Mouse (Mus musculus) MEL (cell line): ENCODE measurements around the gene Cotl1. TPM values are rescaled to one million over a fixed set of nuclear protein-coding genes. Genes with fewer than 3 reads are reported as not detected.
A peak's percentile ranks its signal among the peaks of the same experiment; 100 is the strongest.

Experiments
- DNase-seq: peaks from one replicate; pipeline ENCODE4 v3.0.0; 2011; ENCODE audit warnings: low read depth, low spot score
- H3K27ac ChIP-seq: 2 replicates; pipeline ENCODE4 v1.5.1; 2012; ENCODE audit warnings: low read depth, mild to moderate bottlenecking, control low read depth, low read length, moderate library complexity; ENCODE audit not compliant: control insufficient read depth
- H3K27me3 ChIP-seq, 2 experiments: fragments of 150-350 bp in 1 of 2; sonication (generic) in 1 of 2; 2 replicates each; pipeline ENCODE4 v1.6.1; 2012; ENCODE audit warnings: low read length in 2 of 2, mild to moderate bottlenecking in 2 of 2, improper control_type of control experiment in 1 of 2, moderate library complexity in 1 of 2; ENCODE audit not compliant: insufficient read depth in 2 of 2, control insufficient read depth in 1 of 2
- H3K36me3 ChIP-seq, 2 experiments: 2 replicates each; pipeline ENCODE4 v1.6.1; 2012 to 2014; ENCODE audit warnings: low read length in 2 of 2, improper control_type of control experiment in 1 of 2, inconsistent platforms in 1 of 2, mild to moderate bottlenecking in 1 of 2; ENCODE audit not compliant: insufficient read depth in 2 of 2, control insufficient read depth in 1 of 2
- H3K4me1 ChIP-seq, 2 experiments: fragments of 150-350 bp in 1 of 2; sonication (generic) in 1 of 2; 2 replicates each; pipeline ENCODE4 v1.6.1; 2012; ENCODE audit warnings: low read length in 2 of 2, improper control_type of control experiment in 1 of 2, mild to moderate bottlenecking in 1 of 2; ENCODE audit not compliant: insufficient read depth in 2 of 2, control insufficient read depth in 1 of 2
- H3K4me3 ChIP-seq, 2 experiments: fragments of 150-350 bp in 1 of 2; sonication (generic) in 1 of 2; 2 replicates each; pipeline ENCODE4 v1.5.1; 2012; ENCODE audit warnings: low read depth in 2 of 2, low read length in 2 of 2, mild to moderate bottlenecking in 2 of 2, moderate library complexity in 2 of 2, control low read depth in 1 of 2, improper control_type of control experiment in 1 of 2; ENCODE audit not compliant: control insufficient read depth in 1 of 2, insufficient read depth in 1 of 2
- H3K79me2 ChIP-seq: 2 replicates; pipeline ENCODE4 v1.6.1; 2012; ENCODE audit warnings: mild to moderate bottlenecking, low read length, moderate library complexity; ENCODE audit not compliant: control insufficient read depth, poor library complexity, insufficient read depth
- H3K9ac ChIP-seq: 2 replicates; pipeline ENCODE4 v1.6.1; 2012; ENCODE audit warnings: low read depth, mild to moderate bottlenecking, control low read depth, low read length, moderate library complexity; ENCODE audit not compliant: control insufficient read depth, poor library complexity, severe bottlenecking
- H3K9me3 ChIP-seq: fragments of 150-350 bp; sonication (generic); replicated peaks from 2 replicates; pipeline ENCODE4 v1.6.1; 2012; ENCODE audit warnings: mild to moderate bottlenecking, low read length, improper control_type of control experiment, moderate library complexity; ENCODE audit not compliant: insufficient read depth
- BHLHE40 ChIP-seq: IDR thresholded peaks from 2 replicates; pipeline ENCODE4 v1.6.1; 2012; ENCODE audit warnings: low read depth, mild to moderate bottlenecking, inconsistent platforms, low read length, improper control_type of control experiment, borderline replicate concordance
- CHD1 ChIP-seq: IDR thresholded peaks from 2 replicates; pipeline ENCODE4 v1.6.1; 2012; ENCODE audit warnings: low read depth, mild to moderate bottlenecking, inconsistent platforms, low read length, improper control_type of control experiment
- CHD2 ChIP-seq: IDR thresholded peaks from 2 replicates; pipeline ENCODE4 v1.6.1; 2011; ENCODE audit warnings: low read length, improper control_type of control experiment
- ELF1 ChIP-seq: IDR thresholded peaks from 2 replicates; pipeline ENCODE4 v1.6.1; 2014; ENCODE audit warnings: low read depth, mild to moderate bottlenecking, inconsistent platforms, low read length, improper control_type of control experiment, moderate library complexity
- ETS1 ChIP-seq: IDR thresholded peaks from 2 replicates; pipeline ENCODE4 v1.6.1; 2012; ENCODE audit warnings: low read depth, mild to moderate bottlenecking, inconsistent platforms, low read length, improper control_type of control experiment, moderate library complexity
- GABPA ChIP-seq: IDR thresholded peaks from 2 replicates; pipeline ENCODE4 v1.6.1; 2012; ENCODE audit warnings: low read depth, mild to moderate bottlenecking, inconsistent platforms, low read length, improper control_type of control experiment, moderate library complexity
- MAX ChIP-seq: IDR thresholded peaks from 2 replicates; pipeline ENCODE4 v1.6.1; 2011; ENCODE audit warnings: low read length, improper control_type of control experiment
- MAZ ChIP-seq: IDR thresholded peaks from 2 replicates; pipeline ENCODE4 v1.6.1; 2012; ENCODE audit warnings: low read depth, mild to moderate bottlenecking, inconsistent platforms, low read length, improper control_type of control experiment
- MEF2A ChIP-seq: IDR thresholded peaks from 2 replicates; pipeline ENCODE4 v1.6.1; 2014; ENCODE audit warnings: low read depth, mild to moderate bottlenecking, inconsistent platforms, low read length, improper control_type of control experiment; ENCODE audit not compliant: poor library complexity, insufficient replicate concordance, severe bottlenecking; ENCODE audit errors: extremely low read depth
- MXI1 ChIP-seq: IDR thresholded peaks from 2 replicates; pipeline ENCODE4 v1.6.1; 2011; ENCODE audit warnings: mild to moderate bottlenecking, low read depth, low read length, improper control_type of control experiment
- POLR2AphosphoS2 ChIP-seq: IDR thresholded peaks from 2 replicates; pipeline ENCODE4 v1.6.1; 2011; ENCODE audit warnings: low read length, improper control_type of control experiment
- TAL1 ChIP-seq: IDR thresholded peaks from 2 replicates; pipeline ENCODE4 v1.6.1; 2012; ENCODE audit warnings: mild to moderate bottlenecking, inconsistent platforms, low read length, moderate library complexity, mixed read lengths
- TBP ChIP-seq: IDR thresholded peaks from 2 replicates; pipeline ENCODE4 v1.8.0; 2011; ENCODE audit warnings: low read depth, low read length, improper control_type of control experiment
- TCF12 ChIP-seq: IDR thresholded peaks from 2 replicates; pipeline ENCODE4 v1.6.1; 2014; ENCODE audit warnings: low read depth, mild to moderate bottlenecking, inconsistent platforms, low read length, improper control_type of control experiment, moderate library complexity
- UBTF ChIP-seq: IDR thresholded peaks from 2 replicates; pipeline ENCODE4 v1.6.1; 2012; ENCODE audit warnings: low read depth, mild to moderate bottlenecking, inconsistent platforms, low read length, improper control_type of control experiment, moderate library complexity, borderline replicate concordance; ENCODE audit not compliant: insufficient read depth
- USF1 ChIP-seq: IDR thresholded peaks from 2 replicates; pipeline ENCODE4 v1.6.1; 2014; ENCODE audit warnings: low read depth, mild to moderate bottlenecking, inconsistent platforms, low read length, improper control_type of control experiment, moderate library complexity
- USF2 ChIP-seq, 2 experiments: IDR thresholded peaks; 2 replicates each; pipeline ENCODE4 v1.6.1; 2011 to 2012; ENCODE audit warnings: improper control_type of control experiment in 2 of 2, low read length in 2 of 2, borderline replicate concordance in 1 of 2, inconsistent platforms in 1 of 2, low read depth in 1 of 2, mild to moderate bottlenecking in 1 of 2; ENCODE audit not compliant: insufficient read depth in 1 of 2
- ZKSCAN1 ChIP-seq: IDR thresholded peaks from 2 replicates; pipeline ENCODE4 v1.6.1; 2012; ENCODE audit warnings: low read depth, mild to moderate bottlenecking, inconsistent platforms, low read length, improper control_type of control experiment, moderate library complexity
- polyA plus RNA-seq, 2 experiments: library from polyadenylated mRNA; stranded (reverse) in 1 of 2; unstranded in 1 of 2; fragments of >175 nt in 1 of 2; fragments of >200 nt in 1 of 2; gene quantifications; 2 replicates each; pipeline versions ENCODE4 v1.2.1 to v1.2.4; 2012; ENCODE audit warnings: low replicate concordance in 2 of 2, low read depth in 1 of 2; ENCODE audit not compliant: insufficient read length in 2 of 2, insufficient read depth in 1 of 2, missing spikeins in 1 of 2
- total RNA-seq: library from RNA; depleted of rRNA; stranded (reverse); fragments of 300-350 nt; gene quantifications from 2 replicates; pipeline ENCODE4 v1.2.3, GENCODE M21; 2012

Cotl1 gene
- total and polyA plus RNA-seq, 3 experiments = 70.3 to 114 TPM; not detected in 1

GRCm38 (mm10) chr8:119784141-119784574 lies 56.2 kb downstream of the Cotl1 start:
- Histone ChIP-seq H3K4me1 (peaks cover 8 to 32% of the 10 kb centered on the region in 2 experiments), H3K9me3 (no peaks in the 10 kb centered on the region), H3K27me3 (no peaks in the 10 kb centered on the region), H3K4me3 (no peak overlapping the region), H3K36me3 (peaks cover 0 to 9% of the 10 kb centered on the region in 2 experiments; a peak in 2 of 4 replicates), H3K79me2 (no peaks in the 10 kb centered on the region), H3K27ac (no peak overlapping the region), H3K9ac (peak overlapping the region; percentile 1; the same call in 1 of the 2 replicates)
- TF ChIP-seq USF1 (no peak), GABPA (no peak), TBP (no peak), ELF1 (no peak), MEF2A (no peak), MXI1 (no peak), USF2 (IDR thresholded peaks at IDR 0.05; ENCODE audit: borderline replicate concordance in 1 of 2, insufficient read depth in 1 of 2, low read depth in 1 of 2, low read length in 2 of 2) (no peak), CHD1 (no peak), UBTF (no peak), MAZ (no peak), TCF12 (no peak), MAX (no peak), ZKSCAN1 (no peak), TAL1 (no peak), POLR2AphosphoS2 (no peak), ETS1 (no peak), BHLHE40 (no peak), CHD2 (no peak)
- DNase-seq = peak; percentile 23

GRCm38 (mm10) chr8:119783579-119783978 lies 56.8 kb downstream of the Cotl1 start:
- H3K4me1 ChIP-seq = peaks cover 8 to 36% of the 10 kb centered on the region in 2 experiments
- DNase-seq = peak; percentile 29

More at GRCm38 (mm10) chr8:119783579-119783978, 56.8 kb downstream of the Cotl1 start:
- peaks cover 0 to 9% of the 10 kb centered on the region in 2 experiments; a peak in 2 of 4 replicates for H3K36me3 ChIP-seq
- H3K79me2 ChIP-seq = no peaks in the 10 kb centered on the region
- peak overlapping the region; percentile 31; the same call in 1 of the 2 replicates for H3K9ac ChIP-seq
- TF ChIP-seq MXI1 = 0 out of 2 replicates have a peak, but pooled peaks have one; percentile 21
- TF ChIP-seq MEF2A = no peak
- H3K4me3 ChIP-seq = no peak overlapping the region
- no peaks in the 10 kb centered on the region for H3K27me3 ChIP-seq
- no peak overlapping the region; the same call in 1 of the 2 replicates for H3K27ac ChIP-seq
- no peaks in the 10 kb centered on the region for H3K9me3 ChIP-seq
